Mouse (Mus musculus): Measurements from ENCODE around the gene Tbc1d24. TPM values are rescaled to one million over a fixed set of nuclear protein-coding genes. Genes with fewer than 3 reads are reported as not detected.
A peak's percentile ranks its signal among the peaks of the same experiment; 100 is the strongest.

Gene Tbc1d24
- polyA plus RNA-seq (2016; fragmentation: Nextera tagmentation; extraction: Ambion mirVana) = 11.1 and 11.9 TPM in 2 replicates

DNA sequence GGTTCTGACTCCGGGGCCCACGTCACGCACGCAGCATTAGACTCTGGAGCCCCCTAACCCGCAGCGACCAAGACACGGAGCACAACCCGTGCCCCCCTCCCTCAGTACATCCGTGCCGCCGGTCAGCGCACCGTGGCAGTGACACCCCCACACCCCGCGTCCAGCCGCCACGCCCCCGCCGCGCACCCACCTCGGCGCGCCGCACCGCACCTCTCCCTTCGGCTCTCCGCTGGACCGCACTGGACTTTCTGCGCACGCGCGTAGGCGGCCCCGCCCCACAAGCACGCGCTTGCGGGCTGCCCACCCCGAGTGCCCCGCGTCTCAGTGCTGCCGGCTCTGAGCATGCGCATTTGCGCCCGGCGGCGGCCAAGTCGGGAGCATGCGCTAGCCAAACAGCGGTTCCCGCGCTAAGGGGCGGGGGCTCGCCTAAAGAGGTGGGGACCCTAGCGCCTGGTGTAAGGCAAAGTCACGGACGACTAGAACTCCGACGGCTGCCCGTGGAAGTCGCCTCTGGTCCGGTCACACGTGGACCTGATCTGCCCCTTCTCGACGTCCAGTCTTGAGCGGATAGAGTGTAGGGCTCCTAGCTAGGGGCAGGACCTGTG lies at the start of gene Tbc1d24:
Tbc1d24 (minus strand) TSS at position 279 of the 605 bp plus-strand sequence.
- Histone ChIP-seq H3K27ac (peak within 1 kb of the TSS; percentile 98), H3K4me2 (peak within 1 kb of the TSS; percentile 100)
- under 1% methylated on average over 65 of the region's 65 CpGs for WGBS (ENCODE audit: insufficient replicate concordance)

DNA sequence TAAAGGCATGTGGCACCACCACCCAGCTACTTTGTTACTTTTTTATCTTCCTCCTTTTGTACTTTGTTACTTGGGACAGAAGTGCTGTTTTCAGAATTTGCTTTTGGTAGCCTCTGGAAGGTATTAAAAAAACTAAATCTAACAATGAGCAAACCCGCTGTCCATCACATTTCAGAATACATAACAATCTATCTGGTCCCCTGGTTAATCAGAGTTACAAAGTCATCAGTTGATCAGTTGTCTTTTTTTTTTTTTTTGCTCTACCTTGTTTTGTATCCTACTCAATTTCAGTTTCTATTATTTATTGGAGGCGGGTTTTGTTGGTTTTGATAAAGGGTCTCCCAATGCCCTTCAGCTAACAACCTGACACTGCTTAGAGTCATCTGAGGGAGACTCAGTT lies 47.0 kb upstream of the Tbc1d24 start:
- H3K9ac ChIP-seq = peak overlapping the region; percentile 90
- ATAC-seq = no peak
- peak overlapping the region; percentile 92 for H3K27ac ChIP-seq
- H3K9me3 ChIP-seq (replicated peaks) = 0 out of 2 replicates have a peak, but pooled peaks cover 6% of the 10 kb centered on the region
- H3K4me1 ChIP-seq = peaks cover 37% of the 10 kb centered on the region
- peak overlapping the region; percentile 87 for H3K4me2 ChIP-seq
- peak overlapping the region; percentile 88 for H3K4me3 ChIP-seq
- no peaks in the 10 kb centered on the region for H3K27me3 ChIP-seq (replicated peaks)
- H3K36me3 ChIP-seq = peaks cover 25% of the 10 kb centered on the region
- WGBS (ENCODE audit: insufficient replicate concordance) = 89% methylated on average over 2 of the region's 2 CpGs

More for the DNA sequence above, at the start of gene Tbc1d24:
- ATAC-seq = peak; percentile 49
- H3K4me1 ChIP-seq = peaks cover 97% of the 10 kb centered on the region
- H3K27me3 ChIP-seq (replicated peaks) = peaks cover 17% of the 10 kb centered on the region
- H3K9me3 ChIP-seq (replicated peaks) = no peaks in the 10 kb centered on the region
- H3K9ac ChIP-seq = peak within 1 kb of the TSS; percentile 88
- peaks cover 18% of the 10 kb centered on the region for H3K36me3 ChIP-seq
- peak within 1 kb of the TSS; percentile 77 for H3K4me3 ChIP-seq

DNA sequence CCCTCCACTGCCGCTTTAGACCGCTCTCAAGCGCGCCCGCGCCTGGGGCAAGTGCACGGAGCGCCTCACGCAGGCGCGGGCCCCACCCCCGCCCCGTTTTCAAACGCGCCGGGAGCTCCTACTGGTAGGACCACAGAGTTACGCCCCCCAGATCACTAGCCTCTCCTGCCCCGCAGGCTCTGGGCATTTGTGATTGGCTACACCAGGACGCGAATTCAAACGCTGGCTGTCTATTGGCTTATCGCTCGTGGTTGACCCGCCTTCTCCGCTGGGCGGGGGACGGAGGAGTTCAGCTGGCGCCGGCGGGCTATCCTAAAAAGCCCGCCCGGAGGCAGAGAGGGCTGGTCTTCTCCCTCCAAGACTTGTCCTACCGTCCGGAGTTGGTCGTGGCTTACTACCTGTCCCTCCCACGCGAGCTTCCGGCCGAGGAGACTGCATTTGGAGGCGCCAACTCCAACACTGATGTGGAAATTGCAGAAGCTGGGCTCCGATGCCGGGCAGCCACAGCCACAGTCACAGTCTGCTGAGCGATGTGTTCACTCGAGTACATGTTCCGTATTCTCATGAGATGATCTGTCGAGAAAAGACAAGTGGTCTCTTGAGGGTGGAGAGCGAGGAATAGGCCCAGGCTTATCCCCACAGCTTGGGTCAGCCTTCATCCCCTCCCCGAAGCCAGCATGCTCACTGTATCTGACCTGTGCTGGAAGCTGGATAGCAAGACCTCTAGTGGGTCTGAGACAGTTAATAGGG lies 46.1 kb upstream of the Tbc1d24 start, which contains the start of gene Ccnf:
Ccnf (minus strand) TSS at position 165 of the 750 bp plus-strand sequence.
- peaks cover 37% of the 10 kb centered on the region for H3K4me1 ChIP-seq
- peak within 1 kb of the TSS; percentile 92 for H3K27ac ChIP-seq
- H3K4me2 ChIP-seq = peak within 1 kb of the TSS; percentile 87
- peak within 1 kb of the TSS; percentile 88 for H3K4me3 ChIP-seq
- 0 out of 2 replicates have a peak, but pooled peaks cover 6% of the 10 kb centered on the region for H3K9me3 ChIP-seq (replicated peaks)
- ATAC-seq = peak; percentile 99
- no peaks in the 10 kb centered on the region for H3K27me3 ChIP-seq (replicated peaks)
- H3K9ac ChIP-seq = peak within 1 kb of the TSS; percentile 93
- under 1% methylated on average over 48 of the region's 48 CpGs for WGBS (ENCODE audit: insufficient replicate concordance)
- peaks cover 33% of the 10 kb centered on the region for H3K36me3 ChIP-seq

DNA sequence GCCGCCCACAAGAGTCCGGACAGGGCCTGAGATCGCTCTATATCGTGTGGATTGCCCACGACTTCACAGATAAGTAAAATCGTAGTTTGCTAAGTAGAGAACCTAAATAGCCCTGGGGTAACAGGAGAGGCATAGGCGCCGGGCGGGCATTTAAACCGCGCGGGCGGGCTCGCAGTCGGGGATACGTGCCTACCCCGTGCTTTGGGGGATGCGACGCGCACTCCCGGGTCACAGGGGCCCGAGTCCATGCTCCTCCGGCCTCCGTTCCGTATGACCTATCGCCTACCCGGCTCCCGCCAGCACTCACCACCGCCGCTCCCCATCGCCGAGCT lies 45.6 kb upstream of the Tbc1d24 start:
- Histone ChIP-seq H3K27me3 (replicated peaks) (no peaks in the 10 kb centered on the region), H3K4me3 (peak overlapping the region; percentile 88), H3K9me3 (replicated peaks) (0 out of 2 replicates have a peak, but pooled peaks cover 6% of the 10 kb centered on the region), H3K27ac (peak overlapping the region; percentile 85), H3K4me1 (peaks cover 37% of the 10 kb centered on the region), H3K36me3 (peaks cover 38% of the 10 kb centered on the region), H3K4me2 (peak overlapping the region; percentile 86), H3K9ac (peak overlapping the region; percentile 93)
- 0% methylated on average over 28 of the region's 32 CpGs for WGBS (ENCODE audit: insufficient replicate concordance)
- no peak for ATAC-seq

DNA sequence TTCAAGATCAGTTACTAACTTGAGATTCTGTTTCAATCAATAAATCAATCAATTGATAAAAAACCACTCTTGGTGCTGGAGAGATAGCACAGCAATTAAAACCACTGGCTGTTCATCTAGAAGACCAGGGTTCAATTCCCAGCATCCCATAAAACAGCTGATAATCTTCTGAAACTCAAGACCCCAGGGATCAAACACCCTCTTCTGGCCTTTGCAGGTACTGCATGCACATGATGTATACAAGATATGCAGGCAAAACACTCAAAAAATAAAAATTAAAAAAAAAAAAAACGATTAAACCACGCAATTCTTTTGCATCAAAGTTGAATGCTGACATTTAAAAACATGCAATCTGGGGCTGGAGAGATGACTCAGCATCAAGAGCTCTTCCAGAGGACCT lies 43.3 kb upstream of the Tbc1d24 start:
- no peak overlapping the region for H3K27ac ChIP-seq
- WGBS (ENCODE audit: insufficient replicate concordance) = 94% methylated on average over 2 of the region's 2 CpGs
- peaks cover 33% of the 10 kb centered on the region for H3K4me1 ChIP-seq
- peak overlapping the region; percentile 86 for H3K4me2 ChIP-seq
- H3K36me3 ChIP-seq = peaks cover 56% of the 10 kb centered on the region
- H3K4me3 ChIP-seq = peak overlapping the region; percentile 88
- no peak overlapping the region for H3K9ac ChIP-seq
- no peak for ATAC-seq
- no peaks in the 10 kb centered on the region for H3K27me3 ChIP-seq (replicated peaks)
- H3K9me3 ChIP-seq (replicated peaks) = peaks cover 16% of the 10 kb centered on the region

DNA sequence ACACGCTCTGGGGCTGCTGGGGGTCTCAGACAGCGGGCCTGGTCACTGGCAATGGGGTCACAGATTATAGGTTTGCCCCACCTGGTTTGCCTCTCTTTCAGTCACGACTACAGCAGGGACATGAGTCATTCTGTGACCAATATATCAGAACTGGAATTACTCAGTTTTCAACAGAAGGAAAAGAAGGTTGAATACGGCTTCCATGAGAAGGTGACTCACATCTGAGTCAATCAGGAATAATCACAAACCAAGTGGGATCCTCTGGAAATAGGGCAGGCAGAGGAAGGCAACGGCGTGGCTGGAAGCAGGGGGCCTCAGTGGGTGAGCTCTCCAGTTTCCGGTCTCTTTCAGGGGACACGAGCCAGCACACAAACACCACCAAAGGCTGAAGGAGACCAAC lies 38.7 kb upstream of the Tbc1d24 start:
- Histone ChIP-seq H3K27ac (no peak overlapping the region), H3K36me3 (peaks cover 95% of the 10 kb centered on the region), H3K9me3 (replicated peaks) (peaks cover 17% of the 10 kb centered on the region), H3K4me3 (no peak overlapping the region), H3K4me1 (peaks cover 13% of the 10 kb centered on the region), H3K9ac (no peak overlapping the region), H3K27me3 (replicated peaks) (no peaks in the 10 kb centered on the region), H3K4me2 (no peak overlapping the region)
- ATAC-seq = no peak
- 96% methylated on average over 8 of the region's 8 CpGs for WGBS (ENCODE audit: insufficient replicate concordance)

DNA sequence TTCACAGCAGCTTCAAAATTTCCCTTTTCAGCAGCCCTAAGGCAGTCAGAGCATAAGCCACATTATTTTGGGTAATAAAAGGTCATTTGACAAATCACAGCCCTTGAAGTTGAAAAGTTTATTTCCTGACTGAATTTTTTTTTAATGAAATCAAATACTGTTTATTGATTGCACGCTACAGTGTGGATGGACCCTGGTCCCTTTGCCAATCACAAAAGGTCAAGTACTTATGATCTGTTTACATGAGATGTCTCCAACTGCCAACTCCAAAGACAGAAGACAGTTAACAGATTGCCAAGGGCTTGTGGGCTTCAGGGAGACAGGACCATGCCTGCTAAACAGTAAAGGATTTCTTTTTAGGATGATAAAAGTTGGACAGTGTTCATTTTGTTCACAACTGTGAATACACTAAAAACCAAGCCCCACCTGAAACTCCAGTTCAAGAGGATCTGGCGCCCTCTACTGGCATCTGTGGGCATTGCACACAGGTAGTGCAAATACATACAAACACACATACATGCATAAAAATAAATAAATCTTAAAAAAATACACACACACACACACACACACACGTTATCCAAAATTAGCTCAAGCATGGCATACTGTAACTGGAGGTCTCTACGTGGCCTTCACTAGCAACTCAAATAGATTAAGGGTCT lies 38.1 kb upstream of the Tbc1d24 start:
- no peak for ATAC-seq
- 80% methylated on average over 4 of the region's 4 CpGs for WGBS (ENCODE audit: insufficient replicate concordance)
- H3K4me3 ChIP-seq = no peak overlapping the region

DNA sequence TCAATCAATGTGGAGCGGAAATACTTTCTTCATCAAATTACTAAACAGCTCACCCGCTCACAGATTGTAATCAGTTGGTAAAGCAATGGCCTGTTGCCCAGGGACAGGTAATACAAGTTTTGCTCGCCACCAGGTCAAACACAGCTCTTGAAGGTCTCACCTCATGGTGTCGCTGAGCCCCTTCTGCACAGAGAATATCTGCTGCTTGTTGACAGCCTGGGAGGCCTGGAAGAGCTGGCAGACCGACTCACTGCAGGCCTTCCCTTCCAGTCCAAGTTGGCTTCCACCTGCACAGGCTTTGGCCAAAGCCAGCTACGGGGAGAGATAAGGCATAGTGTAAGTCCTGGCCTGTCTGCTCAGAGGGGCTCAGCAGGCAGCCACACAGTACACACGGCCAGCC lies 31.6 kb upstream of the Tbc1d24 start:
- no peaks in the 10 kb centered on the region for H3K9me3 ChIP-seq (replicated peaks)
- H3K4me1 ChIP-seq = no peaks in the 10 kb centered on the region
- no peak overlapping the region for H3K4me3 ChIP-seq
- no peak overlapping the region for H3K27ac ChIP-seq
- no peak for ATAC-seq
- WGBS (ENCODE audit: insufficient replicate concordance) = 93% methylated on average over 7 of the region's 7 CpGs
- no peak overlapping the region for H3K9ac ChIP-seq
- H3K4me2 ChIP-seq = no peak overlapping the region
- H3K36me3 ChIP-seq = peaks cover 100% of the 10 kb centered on the region
- H3K27me3 ChIP-seq (replicated peaks) = no peaks in the 10 kb centered on the region

More for the DNA sequence above, 38.1 kb upstream of the Tbc1d24 start:
- peaks cover 7% of the 10 kb centered on the region for H3K4me1 ChIP-seq
- H3K9ac ChIP-seq = no peak overlapping the region
- H3K36me3 ChIP-seq = peaks cover 95% of the 10 kb centered on the region
- H3K9me3 ChIP-seq (replicated peaks) = peaks cover 12% of the 10 kb centered on the region
- no peak overlapping the region for H3K27ac ChIP-seq
- H3K4me2 ChIP-seq = no peak overlapping the region
- H3K27me3 ChIP-seq (replicated peaks) = no peaks in the 10 kb centered on the region

DNA sequence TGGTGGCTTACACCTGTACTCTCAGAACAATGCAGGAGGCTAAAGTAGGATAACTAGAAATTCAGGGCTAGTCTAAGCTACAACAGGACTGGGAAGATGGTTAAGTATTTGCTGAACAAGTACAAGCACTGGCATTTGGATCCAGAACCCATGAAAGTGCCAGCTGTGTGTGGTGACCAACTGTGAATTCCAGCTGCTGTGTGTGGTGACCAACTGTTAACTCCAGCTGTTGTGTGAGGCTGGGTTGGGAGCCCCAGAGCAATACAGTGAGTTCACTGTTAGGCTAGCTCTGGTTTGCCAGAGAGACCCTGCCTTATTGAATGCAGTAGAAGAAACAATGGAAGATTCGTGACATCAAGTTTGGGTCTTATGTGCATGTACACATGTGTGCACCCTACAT lies 31.1 kb upstream of the Tbc1d24 start:
- no peaks in the 10 kb centered on the region for H3K27me3 ChIP-seq (replicated peaks)
- no peak overlapping the region for H3K4me3 ChIP-seq
- H3K9me3 ChIP-seq (replicated peaks) = no peaks in the 10 kb centered on the region
- no peak overlapping the region for H3K27ac ChIP-seq
- no peak overlapping the region for H3K4me2 ChIP-seq
- H3K36me3 ChIP-seq = peaks cover 100% of the 10 kb centered on the region
- 100% methylated on average over 1 of the region's 1 CpGs for WGBS (ENCODE audit: insufficient replicate concordance)
- H3K4me1 ChIP-seq = no peaks in the 10 kb centered on the region
- no peak for ATAC-seq
- no peak overlapping the region for H3K9ac ChIP-seq

DNA sequence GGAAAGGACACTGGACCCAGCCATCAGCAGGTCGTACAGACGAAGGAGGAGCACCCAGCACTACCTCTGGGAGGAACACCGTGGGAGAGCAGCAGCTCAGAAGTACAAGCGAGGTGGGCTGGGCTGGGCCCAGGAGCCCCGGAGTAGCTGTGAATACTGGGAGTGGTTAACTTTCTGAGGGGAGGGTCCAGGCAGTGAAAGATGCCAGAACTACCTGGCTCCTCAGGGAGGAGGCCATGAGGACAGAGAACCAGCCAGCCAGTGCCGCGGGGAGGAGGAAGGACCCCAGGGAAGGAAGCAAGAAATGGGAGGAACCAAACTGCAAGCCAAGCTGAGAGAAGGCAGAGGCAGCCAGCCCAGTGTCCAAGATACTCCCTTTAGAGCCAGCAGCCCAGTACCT lies 22.6 kb upstream of the Tbc1d24 start:
- 91% methylated on average over 7 of the region's 7 CpGs for WGBS (ENCODE audit: insufficient replicate concordance)
- Histone ChIP-seq H3K9me3 (replicated peaks) (no peaks in the 10 kb centered on the region), H3K4me3 (0 out of 2 replicates have a peak overlapping the region, but pooled peaks have one; percentile 2), H3K4me2 (no peak overlapping the region), H3K9ac (peak overlapping the region; percentile 47), H3K27ac (peak overlapping the region; percentile 97), H3K4me1 (peaks cover 56% of the 10 kb centered on the region), H3K36me3 (peaks cover 100% of the 10 kb centered on the region), H3K27me3 (replicated peaks) (no peaks in the 10 kb centered on the region)
- ATAC-seq = no peak

DNA sequence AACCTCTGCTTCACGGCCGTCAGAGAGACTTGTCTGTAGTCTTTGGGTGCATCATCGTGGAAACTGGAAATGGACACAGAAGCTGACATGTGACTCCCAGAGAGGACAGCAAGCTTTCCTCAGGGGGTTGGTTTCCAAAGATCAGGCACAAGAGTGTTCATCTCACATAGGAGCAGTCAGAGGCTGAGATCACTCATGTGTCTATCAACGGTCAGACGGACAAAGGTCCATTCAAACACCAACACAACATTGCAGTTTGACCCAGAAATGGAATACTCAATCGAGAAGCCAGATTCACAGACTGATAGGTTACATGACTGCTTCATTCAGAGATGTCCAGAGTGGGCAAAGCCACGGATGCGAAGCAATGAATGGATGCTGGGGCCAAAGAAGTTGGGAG lies 21.4 kb upstream of the Tbc1d24 start:
- peaks cover 64% of the 10 kb centered on the region for H3K4me1 ChIP-seq
- ATAC-seq = no peak
- no peaks in the 10 kb centered on the region for H3K27me3 ChIP-seq (replicated peaks)
- peak overlapping the region; percentile 50 for H3K4me2 ChIP-seq
- peaks cover 100% of the 10 kb centered on the region for H3K36me3 ChIP-seq
- 87% methylated on average over 8 of the region's 8 CpGs for WGBS (ENCODE audit: insufficient replicate concordance)
- H3K27ac ChIP-seq = peak overlapping the region; percentile 97
- H3K4me3 ChIP-seq = peak overlapping the region; percentile 9; the same call in 1 of the 2 replicates
- H3K9ac ChIP-seq = peak overlapping the region; percentile 60
- H3K9me3 ChIP-seq (replicated peaks) = no peaks in the 10 kb centered on the region

DNA sequence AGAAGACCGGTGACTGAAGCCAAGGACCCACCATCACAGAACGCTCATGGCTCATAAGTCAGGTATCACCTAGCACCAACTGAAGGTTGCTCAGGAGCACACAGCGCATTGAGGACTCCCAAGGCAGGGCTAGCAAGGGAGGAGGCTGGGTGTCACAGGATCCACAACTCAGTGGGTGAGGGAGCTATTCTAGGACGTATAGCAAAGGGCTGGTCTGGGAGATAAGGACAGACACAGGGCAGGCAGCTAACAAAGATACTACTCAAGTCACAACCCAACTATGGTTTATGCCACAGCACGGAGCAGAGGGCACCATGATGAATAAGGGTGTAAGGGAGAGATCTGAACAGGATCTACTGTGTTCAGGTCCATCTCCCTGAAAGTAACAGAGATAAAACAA lies 20.5 kb upstream of the Tbc1d24 start:
- H3K36me3 ChIP-seq = peaks cover 91% of the 10 kb centered on the region
- 0 out of 2 replicates have a peak overlapping the region, but pooled peaks have one; percentile 9 for H3K4me3 ChIP-seq
- H3K27me3 ChIP-seq (replicated peaks) = no peaks in the 10 kb centered on the region
- H3K9me3 ChIP-seq (replicated peaks) = no peaks in the 10 kb centered on the region
- ATAC-seq = peak; percentile 95
- peaks cover 72% of the 10 kb centered on the region for H3K4me1 ChIP-seq
- peak overlapping the region; percentile 60 for H3K9ac ChIP-seq
- 48% methylated on average over 5 of the region's 5 CpGs for WGBS (ENCODE audit: insufficient replicate concordance)
- H3K27ac ChIP-seq = peak overlapping the region; percentile 97
- H3K4me2 ChIP-seq = peak overlapping the region; percentile 50

All from liver, embryonic 12.5 days (tissue).